Comparison of ENCODE assay signal across 24 mouse cellular contexts in the genomic region with DNA sequence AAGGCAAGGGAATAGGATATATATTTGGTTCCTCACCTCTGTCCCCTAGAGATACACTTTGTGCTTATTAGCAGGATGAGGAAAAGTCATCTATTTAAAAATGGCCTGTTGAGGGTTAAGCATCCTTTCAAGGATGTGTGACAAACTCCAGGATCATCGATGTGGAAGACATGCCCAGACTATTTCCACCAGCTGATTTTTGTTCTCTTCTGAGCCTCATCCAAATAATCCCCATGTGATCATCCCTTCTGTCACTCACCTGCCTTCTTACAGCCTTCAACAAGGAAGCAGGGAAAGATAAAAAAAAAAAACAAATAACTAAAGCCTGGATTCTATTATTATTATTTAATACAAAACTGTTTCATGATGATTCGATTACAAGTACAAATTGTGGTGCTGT. TPM values are rescaled to one million over a fixed set of nuclear protein-coding genes. Genes with fewer than 3 reads are reported as not detected.
"Had no signal": no experiment of that assay in that cellular context is flagged by ENCODE, and none has a peak within 500 bp of the region (broad histone marks: within the 10 kb centered on the region; RNA-seq: fewer than 3 reads in every experiment).

No protein-coding gene starts in this region.

- H3K4me1 ChIP-seq: liver, embryonic 13.5 days had no signal

- H3K36me3 ChIP-seq: liver, embryonic 13.5 days; neural tube, embryonic 13.5 days had no signal

- H3K9me3 ChIP-seq: liver, embryonic 13.5 days had no signal

- DNase-seq: kidney, adult 18-20 months; kidney, postnatal 14 days; kidney, postnatal 4 days; layer of hippocampus, postnatal 36 days; liver, embryonic 13.5 days; lung, adult 2 months; lung, postnatal 14 days; lung, postnatal 4 days; midbrain, embryonic 14.5 days; right cerebral cortex, postnatal 14 days; right cerebral cortex, postnatal 4 days; thymus, adult 2 months; thymus, postnatal 14 days; thymus, postnatal 4 days had no signal

- H3K4me3 ChIP-seq: liver, embryonic 13.5 days; myocyte; neural tube, embryonic 13.5 days had no signal

- H3K27ac ChIP-seq: liver, embryonic 13.5 days; neural tube, embryonic 13.5 days; stomach, postnatal 0 days had no signal

- H3K27me3 ChIP-seq: liver, embryonic 13.5 days; neural tube, embryonic 13.5 days had no signal

RNA-seq across cellular contexts. Expression of a gene that starts 44.0 kb away (rescaled TPM):
- total RNA-seq: liver, adult 2 months; megakaryocyte progenitor cell, adult 5-6 weeks; megakaryocyte-erythroid progenitor cell, adult 5-6 weeks; monocyte, adult 5-6 weeks; neutrophil, adult 5-6 weeks had no signal
- polyA plus RNA-seq: kidney, embryonic 16.5 days; liver, adult 2 months; liver, embryonic 13.5 days; liver, embryonic 16.5 days had no signal
